Mouse (Mus musculus): Measurements from ENCODE around the gene Ankdd1a. TPM values are rescaled to one million over a fixed set of nuclear protein-coding genes. Genes with fewer than 3 reads are reported as not detected.

Gene Ankdd1a
- polyA plus RNA-seq, 1 experiment from 2014 or later = 0.12 TPM

- peak; percentile 25 for DNase-seq (ENCODE audit: low spot score)
These were observed 11.5 kb downstream of the Ankdd1a start for GRCm38 (mm10) chr9:65508449-65508848.

DNA sequence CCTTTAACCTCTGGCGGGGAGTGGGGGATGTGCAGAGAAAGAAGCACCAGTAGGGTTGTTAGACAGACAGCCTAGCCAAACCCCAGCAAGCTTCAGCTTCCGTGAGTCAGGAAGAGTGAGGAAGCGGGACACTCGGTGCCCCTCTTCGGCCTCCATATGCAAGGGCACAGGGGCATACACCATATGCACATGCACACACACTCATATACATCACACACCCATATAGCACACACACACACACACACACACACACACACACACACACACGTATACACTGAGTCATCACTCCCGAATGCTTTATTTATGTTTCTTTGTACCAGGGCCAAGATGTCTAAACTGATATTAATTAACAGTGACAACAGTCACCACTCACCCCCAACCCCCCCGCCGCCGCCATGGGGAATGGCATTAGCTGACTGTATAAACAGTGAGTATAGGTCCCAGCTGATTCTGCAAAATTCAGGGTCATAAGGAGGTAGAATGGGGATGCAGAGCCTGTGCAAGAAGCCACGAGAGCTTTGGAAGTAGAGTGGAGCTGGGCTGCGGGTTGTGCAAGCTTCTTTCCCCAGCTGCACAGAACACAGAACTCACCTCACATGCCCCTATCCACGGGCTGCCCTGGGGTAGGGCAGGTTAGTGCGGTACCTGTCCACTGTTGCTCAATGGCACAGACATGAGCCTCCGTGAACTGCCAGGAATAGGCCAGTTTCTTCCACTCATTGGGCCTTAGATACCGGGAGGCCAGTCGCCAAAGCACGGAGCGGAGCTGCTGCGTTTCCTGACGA lies 17.1 kb downstream of the Ankdd1a start:
- DNase-seq (ENCODE audit: low spot score) = no peak

GRCm38 (mm10) chr9:65502146-65502545 lies 17.8 kb downstream of the Ankdd1a start:
- DNase-seq (ENCODE audit: low spot score) = no peak

GRCm38 (mm10) chr9:65492851-65493250 lies 27.1 kb downstream of the Ankdd1a start:
- DNase-seq (ENCODE audit: low spot score) = no peak

GRCm38 (mm10) chr9:65492351-65492750 lies 27.6 kb downstream of the Ankdd1a start:
- no peak for DNase-seq (ENCODE audit: low spot score)

DNA sequence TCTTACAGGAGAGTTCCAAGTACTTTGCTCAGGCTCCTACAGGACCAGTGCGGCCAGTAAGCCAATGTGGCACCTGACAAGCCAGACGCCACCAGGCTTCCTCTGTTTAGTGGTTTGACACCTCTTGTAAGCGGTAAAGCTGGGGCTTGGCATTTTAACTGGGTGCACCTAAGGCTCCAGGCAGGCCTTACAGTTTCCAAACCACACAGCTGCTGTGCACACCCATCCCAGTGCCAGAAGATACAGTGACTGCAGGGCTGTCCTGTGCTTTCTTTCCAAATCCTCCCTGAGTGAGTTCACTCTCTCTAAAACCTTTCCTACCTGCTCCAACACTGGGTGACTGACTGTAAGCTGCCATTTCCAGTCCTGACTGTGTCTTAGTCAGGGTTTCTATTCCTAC lies 28.5 kb downstream of the Ankdd1a start:
- DNase-seq (ENCODE audit: low spot score) = no peak

- DNase-seq (ENCODE audit: low spot score) = no peak
These were observed 39.9 kb downstream of the Ankdd1a start for GRCm38 (mm10) chr9:65480071-65480470.

GRCm38 (mm10) chr9:65479158-65479557 lies 40.8 kb downstream of the Ankdd1a start:
- DNase-seq (ENCODE audit: low spot score) = no peak

GRCm38 (mm10) chr9:65472769-65473168 lies 47.2 kb downstream of the Ankdd1a start:
- no peak for DNase-seq (ENCODE audit: low spot score)

GRCm38 (mm10) chr9:65467686-65468085 lies 52.3 kb downstream of the Ankdd1a start:
- no peak for DNase-seq (ENCODE audit: low spot score)

DNA sequence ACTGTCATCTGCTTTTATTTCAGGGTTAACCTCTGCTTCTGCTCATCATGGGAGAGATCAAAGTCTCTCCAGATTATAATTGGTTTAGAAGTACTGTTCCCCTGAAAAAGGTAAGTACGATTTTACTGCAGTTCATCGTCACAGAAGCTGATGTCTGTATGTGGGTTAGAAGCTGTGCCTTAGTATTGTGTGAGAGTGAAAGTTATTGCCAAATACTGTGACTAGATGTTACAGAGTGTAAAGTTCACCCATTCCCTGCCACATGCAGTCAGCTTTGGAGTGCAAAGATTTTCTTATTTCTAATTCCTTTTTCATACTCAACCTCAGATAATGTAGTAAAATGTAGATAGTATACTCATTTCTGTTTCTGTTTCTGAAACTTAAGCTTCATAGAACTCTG lies 54.8 kb downstream of the Ankdd1a start:
- no peak for DNase-seq (ENCODE audit: low spot score)

- no peak for DNase-seq (ENCODE audit: low spot score)
These were observed 55.8 kb downstream of the Ankdd1a start for GRCm38 (mm10) chr9:65464161-65464560.

DNA sequence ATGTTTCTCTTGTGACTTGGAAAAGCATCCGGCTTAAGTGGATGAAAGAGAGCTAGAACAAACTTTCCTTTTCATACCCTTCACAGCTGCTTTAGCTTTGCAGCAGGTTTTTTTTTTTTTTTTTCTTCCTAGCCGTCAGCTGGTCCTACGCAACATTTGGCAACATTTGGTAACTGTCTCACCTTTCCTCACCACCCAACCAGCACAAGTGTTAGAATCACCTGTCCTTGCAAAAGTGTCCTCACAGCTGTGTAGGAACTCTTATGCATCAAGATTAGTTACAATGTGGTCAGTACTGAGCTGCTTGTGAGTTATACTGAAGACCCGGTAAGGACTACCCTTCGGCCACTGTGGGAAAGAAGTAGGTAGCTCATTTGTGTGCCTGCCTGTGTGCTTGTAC lies 57.4 kb downstream of the Ankdd1a start:
- DNase-seq (ENCODE audit: low spot score) = no peak

DNA sequence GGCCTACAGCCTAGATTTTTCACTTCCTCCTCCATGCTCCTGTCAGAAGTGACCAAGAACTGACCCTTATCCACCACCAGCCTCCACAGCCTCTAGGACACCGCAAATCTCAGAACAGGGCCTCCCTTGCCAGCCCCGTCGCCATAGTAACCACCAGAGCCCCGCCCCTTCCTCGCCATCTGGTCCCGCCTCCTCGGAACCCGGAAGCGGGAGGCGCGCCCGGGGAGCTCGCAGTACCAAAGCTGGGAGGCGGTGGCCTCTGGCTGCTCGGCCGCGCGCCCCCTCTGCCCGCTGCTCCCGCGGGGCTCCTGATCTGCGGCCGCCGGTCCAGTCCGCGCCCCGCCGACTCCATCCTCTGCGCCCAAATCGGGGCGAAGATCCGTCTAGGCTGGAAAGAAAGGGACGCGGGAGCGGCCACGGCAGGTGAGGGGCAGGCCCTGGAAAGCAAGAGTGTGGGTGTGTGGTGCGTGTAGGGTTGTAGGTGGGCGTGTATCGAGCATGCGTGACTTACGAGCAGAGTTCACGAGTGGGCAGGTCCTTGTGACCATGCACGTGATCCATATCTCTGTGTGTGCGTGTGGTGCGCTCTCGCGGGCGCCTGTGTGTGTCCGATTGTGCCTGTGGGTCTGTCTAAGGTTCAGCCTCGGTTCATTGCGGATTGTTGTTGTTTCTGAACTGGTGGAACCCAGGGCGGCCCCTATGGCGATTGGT lies 59.1 kb downstream of the Ankdd1a start, which contains the start of gene Spg21:
TSS of gene Spg21 (plus strand) at position 216 of the 711 bp plus-strand sequence.
- DNase-seq (ENCODE audit: low spot score) = peak; percentile 93

DNA sequence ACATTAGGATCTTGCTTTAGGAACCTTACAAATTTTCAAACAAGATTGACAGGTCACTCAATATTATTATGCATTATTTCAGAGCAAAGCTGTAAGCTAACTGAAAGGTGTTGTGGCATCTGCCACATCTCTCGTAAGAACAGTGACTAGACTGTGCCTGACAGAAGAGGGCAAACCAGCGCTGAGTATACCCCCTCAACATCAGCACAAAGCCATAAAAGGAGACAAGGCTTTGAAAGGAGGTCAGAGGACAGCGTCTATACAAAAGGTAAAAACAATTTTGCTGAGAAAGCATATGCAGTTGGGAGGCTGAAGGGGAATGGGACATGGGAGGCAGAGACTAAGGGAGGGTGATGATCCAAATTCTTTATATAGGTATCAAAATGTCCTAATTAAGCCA lies 59.8 kb downstream of the Ankdd1a start:
- no peak for DNase-seq (ENCODE audit: low spot score)

- DNase-seq (ENCODE audit: low spot score) = no peak
These were observed 61.0 kb downstream of the Ankdd1a start for GRCm38 (mm10) chr9:65458975-65459374.

- DNase-seq (ENCODE audit: low spot score) = no peak
These were observed 72.0 kb downstream of the Ankdd1a start for GRCm38 (mm10) chr9:65447951-65448350.

GRCm38 (mm10) chr9:65444692-65445091 lies 75.3 kb downstream of the Ankdd1a start:
- no peak for DNase-seq (ENCODE audit: low spot score)

All from thymus, postnatal 0 days (tissue).